Mouse (Mus musculus) liver, adult 2 months (tissue): ENCODE data around the gene Tcp1.

Experiments
- CTCF ChIP-seq: fragments of 200-500 bp; IDR thresholded peaks from 2 replicates; pipeline ENCODE4 v1.5.1; 2011; ENCODE audit warnings: low read depth, low read length, control low read depth
- POLR2A ChIP-seq: fragments of 200-500 bp; IDR thresholded peaks from 2 replicates; pipeline ENCODE4 v1.6.1; 2011; ENCODE audit warnings: low read length, control low read depth; ENCODE audit not compliant: insufficient read depth; ENCODE audit errors: extremely low read depth

DNA sequence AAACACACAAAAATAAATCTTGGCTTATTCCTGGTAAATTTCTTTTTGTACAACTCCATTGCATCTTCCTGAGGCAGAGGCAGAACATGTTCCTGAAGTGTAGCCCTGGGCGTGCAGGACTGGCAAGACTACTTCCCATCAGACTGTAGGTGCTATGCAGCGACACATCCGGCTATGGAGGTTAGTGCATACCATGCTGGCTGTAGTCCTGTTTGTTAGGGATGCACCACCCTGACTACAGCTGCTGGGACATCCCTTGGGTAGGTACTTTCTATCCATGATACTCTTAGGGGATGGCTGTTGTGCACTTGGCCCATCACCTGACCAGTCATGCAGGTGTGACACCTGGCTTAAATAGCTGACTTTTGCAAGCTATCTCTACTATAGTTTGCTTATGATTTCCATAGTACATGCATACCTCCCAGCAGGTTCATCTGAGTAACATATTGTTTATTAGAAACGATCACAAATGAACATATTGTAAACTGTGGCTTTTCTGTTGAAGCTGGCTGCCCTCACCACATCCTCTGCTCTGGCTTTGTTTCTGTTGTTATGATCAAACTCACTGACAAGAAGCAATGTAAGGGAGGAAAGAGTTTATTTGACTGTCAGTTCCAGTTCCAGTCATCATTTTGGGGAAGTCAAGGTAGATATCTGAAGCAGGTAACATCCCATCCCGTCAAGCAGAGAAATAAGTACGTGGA is 27.1 kb downstream of the Tcp1 start:
- TF ChIP-seq CTCF (no peak), POLR2A (no peak)
